ENCODE assay signal across 1 mouse cellular context in the genomic region with DNA sequence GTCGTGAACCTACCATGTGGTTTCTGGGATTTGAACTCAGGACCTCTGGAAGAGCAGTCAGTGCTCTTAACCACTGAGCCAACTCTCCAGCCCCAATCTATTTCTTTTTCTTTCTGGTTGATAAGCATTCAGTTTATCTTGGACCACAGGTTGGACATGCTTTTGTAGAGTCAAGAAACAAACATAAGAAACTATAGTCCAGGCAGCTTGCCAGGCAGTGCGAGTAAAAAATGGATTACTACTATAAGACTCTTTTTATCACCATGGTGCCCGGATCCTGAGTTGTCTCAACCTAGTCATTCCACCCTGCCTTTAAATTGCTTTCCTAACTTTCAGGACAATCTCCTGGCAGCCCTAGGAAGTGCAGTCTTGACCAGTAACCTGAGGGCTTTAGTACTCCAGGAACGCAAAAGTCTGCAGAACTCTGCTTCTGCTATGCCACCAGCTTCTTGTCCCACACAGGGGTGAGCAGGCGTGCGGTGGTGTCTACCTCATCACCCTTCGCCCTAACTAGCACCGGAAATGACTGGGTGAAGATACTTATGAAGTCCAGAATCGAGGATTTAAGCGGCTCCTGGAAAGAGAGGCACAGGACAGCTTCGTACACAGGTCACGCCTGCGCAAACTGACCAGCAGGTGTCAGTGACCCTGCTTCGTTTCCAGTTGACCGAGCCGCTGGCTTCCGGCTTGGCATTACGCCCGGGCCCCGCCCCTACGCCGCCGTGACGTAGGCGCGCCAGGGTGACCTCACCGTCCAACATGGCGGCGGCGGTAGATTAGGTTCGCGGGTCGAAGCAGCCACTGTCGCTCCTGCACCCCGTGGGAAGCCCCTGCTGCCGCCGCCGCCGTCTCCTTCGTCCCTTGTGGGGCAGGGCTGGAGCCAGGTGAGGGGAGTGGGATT.
TF ChIP-seq lines count a peak whose summit lies in the region.

Bcl2l13 (plus strand) TSS at position 739 of the 901 bp plus-strand sequence.

TF ChIP-seq in MEL, 35 proteins besides CTCF, POLR2A, EP300 and RAD21 (continued from another document):
- TF ChIP-seq ELF1 (IDR thresholded peaks at IDR 0.05; ENCODE audit: low read depth, low read length) (peak; percentile 94), SMC3 (IDR thresholded peaks at IDR 0.05; ENCODE audit: low read depth, low read length) (no peak), POLR2AphosphoS2 (IDR thresholded peaks at IDR 0.05; ENCODE audit: low read length) (peak; percentile 79), SIN3A (IDR thresholded peaks at IDR 0.05; ENCODE audit: low read length) (peak; percentile 40), CHD2 (IDR thresholded peaks at IDR 0.05; ENCODE audit: low read length) (no peak), ZC3H11A (IDR thresholded peaks at IDR 0.05; ENCODE audit: low read depth, low read length) (no peak), MYB (IDR thresholded peaks at IDR 0.05; ENCODE audit: low read depth, low read length) (no peak; the same call in none of the 2 replicates)
